Mouse (Mus musculus) spleen, embryonic (tissue): ENCODE measurements around the gene Eid1.

ENCODE experiments used
- CTCF ChIA-PET: fragments of 350-600 bp; sonication (Branson Sonifier 250); formaldehyde crosslinking; loops from one replicate; lab custom pipeline; 2022; lab: Charles Lee

The Eid1 gene

GRCm38 (mm10) chr2:125672957-125673631, at the start of gene Eid1:
TSS of gene Eid1 (plus strand) at chr2:125673095.
- CTCF ChIA-PET, result interaction anchor here (0.6 to 0.7 kb wide), 3 partner anchors 49 to 144 kb away, joined by 3 to 5 read pairs (median 3); no protein-coding TSS in a partner anchor

DNA sequence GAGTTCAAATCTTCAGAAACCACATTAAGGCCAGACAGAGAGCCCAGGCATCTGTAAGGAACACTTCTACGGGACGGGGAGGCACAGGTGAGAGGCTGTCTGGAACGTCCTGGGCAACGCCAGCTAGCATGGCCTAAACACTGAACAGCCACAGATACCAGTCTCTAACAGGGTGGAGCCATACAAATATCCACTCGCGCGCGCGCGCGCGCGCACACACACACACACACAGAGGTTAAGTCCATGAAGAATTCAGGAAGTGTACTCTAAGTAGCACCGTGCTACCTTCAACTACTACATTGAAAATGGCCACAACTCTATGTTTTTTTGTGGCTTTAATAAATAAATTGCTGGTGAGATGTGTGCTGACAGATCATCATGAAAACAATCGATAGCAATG, 49.7 kb upstream of the Eid1 start:
- CTCF ChIA-PET, result no interaction called here

GRCm38 (mm10) chr2:125624127-125624685, 48.7 kb upstream of the Eid1 start:
- CTCF ChIA-PET, result no interaction called here

DNA sequence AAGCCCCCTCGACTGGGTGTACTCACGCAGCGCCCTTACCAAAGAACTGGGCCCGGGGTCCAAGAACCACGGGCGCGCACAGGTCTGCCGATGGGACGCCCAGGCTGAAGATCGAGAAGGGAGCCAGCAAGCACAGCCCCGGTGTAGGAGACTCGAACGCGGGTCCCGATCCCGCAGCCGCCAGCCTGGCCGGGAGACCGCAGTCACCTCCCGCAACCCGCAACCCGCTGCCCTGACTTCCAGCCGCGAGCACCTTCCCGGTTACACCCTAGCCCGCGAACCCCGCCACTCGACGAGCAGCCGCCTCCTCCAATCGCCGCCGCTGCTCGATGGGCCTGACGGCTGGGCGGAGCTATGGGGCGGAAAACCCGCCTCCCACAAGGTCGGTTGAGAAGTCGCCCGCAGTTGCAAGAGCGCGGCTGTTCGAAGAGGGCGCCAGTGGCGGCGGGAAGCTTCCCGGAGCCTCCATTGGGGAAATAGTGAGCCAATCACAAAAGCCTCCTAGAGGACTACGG, 48.0 kb upstream of the Eid1 start, which contains the start of gene Cep152:
Gene Cep152 (minus strand): TSS at position 277 of the 515 bp plus-strand sequence.
- CTCF ChIA-PET, result no interaction called here

- CTCF ChIA-PET, result no interaction called here
Measured at GRCm38 (mm10) chr2:125626536-125626935, 46.4 kb upstream of the Eid1 start.

DNA sequence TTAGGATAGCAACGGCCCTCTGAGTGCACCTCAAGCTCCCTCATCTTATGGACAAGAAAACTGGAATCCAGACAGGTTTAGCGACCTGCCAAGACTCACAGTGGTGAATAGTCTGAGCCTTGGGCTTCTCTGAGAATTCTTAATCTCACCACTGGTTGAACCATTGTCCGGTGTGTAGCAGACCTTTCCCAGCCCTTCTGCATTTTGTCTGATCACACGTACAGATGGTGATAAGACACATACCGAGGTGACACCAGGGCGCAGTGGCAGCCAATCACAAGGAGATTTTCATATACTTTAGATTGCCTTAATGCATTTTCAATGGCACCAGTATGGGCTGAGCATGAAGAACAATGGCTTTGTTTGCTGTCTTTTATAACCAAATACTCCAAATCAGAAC, 44.4 kb upstream of the Eid1 start:
- CTCF ChIA-PET, result no interaction called here

GRCm38 (mm10) chr2:125630010-125630409, 42.9 kb upstream of the Eid1 start:
- CTCF ChIA-PET, result no interaction called here

DNA sequence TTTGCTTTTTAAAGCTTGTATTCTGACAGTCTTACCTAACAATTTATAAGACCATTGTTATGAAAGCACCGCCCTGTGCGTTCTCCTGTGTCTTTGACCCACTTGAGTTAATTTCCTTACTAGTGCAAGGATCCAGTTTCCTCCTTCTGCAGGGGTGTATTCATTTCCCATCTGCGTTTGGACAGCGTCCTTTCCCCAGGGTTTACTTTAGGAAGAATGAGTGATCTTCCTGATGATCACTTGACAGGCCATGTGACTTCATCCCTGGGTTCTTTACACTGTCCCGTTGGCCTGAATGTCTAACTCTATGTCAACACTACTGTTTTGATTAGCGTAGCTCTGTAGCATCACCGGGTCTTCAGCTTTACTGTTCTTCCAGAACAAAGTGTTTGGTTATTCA, 35.6 kb upstream of the Eid1 start:
- CTCF ChIA-PET, result no interaction called here

DNA sequence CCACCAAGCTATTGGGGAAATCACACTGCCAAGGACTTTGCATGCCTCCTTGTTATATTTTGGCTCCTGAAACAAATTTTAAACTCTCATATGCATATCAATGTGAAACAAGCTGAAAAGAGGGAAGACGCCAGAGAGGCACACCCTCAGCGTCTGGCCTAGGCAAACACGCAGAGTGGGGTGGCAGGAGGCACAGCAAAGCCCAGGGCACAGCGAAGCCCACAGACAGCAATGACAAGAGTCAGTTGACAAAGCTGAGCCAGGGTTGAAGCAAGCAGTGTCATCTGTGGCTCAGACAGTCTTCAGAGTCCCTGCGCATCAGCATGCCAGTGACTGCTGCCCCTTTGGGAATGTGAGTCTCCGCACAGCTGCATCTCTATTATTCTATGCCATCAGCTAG, 28.0 kb upstream of the Eid1 start:
- CTCF ChIA-PET, result no interaction called here

GRCm38 (mm10) chr2:125650038-125650437, 22.9 kb upstream of the Eid1 start:
- CTCF ChIA-PET, result no interaction called here

DNA sequence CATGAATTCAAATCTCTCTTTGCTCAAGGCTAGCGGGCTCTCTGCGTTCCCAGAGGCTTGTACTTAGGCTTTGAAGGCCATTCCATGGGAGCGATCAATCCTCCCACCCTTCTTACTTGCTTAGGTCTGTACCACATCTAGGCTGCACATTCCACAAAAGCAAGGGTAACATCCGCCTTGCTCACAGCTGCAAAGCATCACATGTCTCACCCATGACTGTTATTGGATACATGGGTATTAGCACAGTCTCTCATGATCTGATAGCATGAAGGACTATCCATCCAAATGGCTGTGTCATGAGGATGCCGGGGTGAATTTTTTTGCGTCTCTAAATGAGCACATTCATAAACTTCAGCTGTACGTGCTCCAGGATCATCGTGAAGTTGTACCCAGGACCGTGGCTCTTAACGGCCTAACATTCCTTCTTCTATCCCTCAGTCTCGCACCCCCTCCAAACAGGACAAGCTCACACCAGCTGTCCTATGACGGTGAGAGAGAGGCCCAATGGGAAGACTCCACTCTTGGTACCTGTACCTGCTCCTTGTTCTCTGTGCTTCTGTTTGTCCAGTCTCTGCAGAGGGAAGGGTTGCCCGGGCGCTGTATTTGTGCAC, 22.0 kb upstream of the Eid1 start:
- CTCF ChIA-PET, result no interaction called here

GRCm38 (mm10) chr2:125651563-125651962, 21.3 kb upstream of the Eid1 start:
- CTCF ChIA-PET, result no interaction called here

- CTCF ChIA-PET, result no interaction called here
Measured at GRCm38 (mm10) chr2:125653286-125653685, 19.6 kb upstream of the Eid1 start.

DNA sequence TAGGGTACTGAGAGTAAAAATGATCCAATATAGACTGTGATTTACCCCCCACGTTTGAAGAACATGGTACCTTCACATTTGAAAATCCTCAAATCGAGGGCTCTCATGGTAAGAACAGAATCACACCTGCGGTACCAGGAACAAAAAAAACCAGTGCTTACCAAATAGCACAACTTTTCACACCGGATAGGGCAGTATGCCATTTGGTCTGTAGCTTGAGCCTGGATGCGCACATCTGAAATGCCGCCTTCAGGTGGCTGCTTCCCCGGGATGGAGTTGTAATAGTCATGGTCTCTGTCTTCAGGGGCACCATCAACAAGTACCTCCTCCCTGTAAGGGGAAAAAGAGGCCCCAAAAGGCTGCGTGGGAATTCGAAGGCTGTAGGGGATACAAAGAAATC, 17.5 kb upstream of the Eid1 start:
- CTCF ChIA-PET, result no interaction called here

DNA sequence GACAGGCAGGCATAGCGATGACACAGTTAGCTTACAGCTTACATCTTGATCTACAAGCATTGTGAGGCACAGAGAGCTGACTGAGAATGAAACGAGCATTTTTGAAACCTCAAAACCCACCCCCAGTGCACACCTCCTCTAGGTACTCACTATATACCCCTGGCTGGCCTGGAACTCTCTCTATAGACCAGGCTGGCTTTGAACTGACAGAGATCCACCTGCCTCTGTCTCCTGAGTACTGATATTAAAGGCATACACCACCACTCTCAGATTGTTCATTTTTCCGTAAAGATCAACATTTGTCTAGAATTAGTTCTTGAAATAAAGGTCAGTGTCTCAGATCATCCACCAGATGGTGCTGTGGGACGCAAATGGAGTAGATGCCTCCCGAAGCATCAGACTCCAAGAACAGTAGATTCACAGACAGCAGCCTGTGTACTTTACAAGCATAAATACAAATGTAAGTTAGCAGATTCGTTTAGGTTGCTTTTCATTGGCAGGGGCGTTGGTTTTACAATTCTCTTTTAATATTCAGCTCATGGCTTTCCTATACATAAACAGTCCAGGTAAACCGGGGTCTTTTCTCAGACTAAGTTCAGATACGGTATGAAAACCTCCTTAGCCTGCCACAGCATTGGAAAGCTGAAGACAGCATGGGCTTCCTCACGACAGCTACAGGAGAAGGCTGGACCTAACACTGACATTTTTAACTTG, 12.9 kb upstream of the Eid1 start:
- CTCF ChIA-PET, result interaction anchor here (0.7 kb wide), 1 partner anchor 75 kb away, joined by 3 read pairs; no protein-coding TSS in a partner anchor

GRCm38 (mm10) chr2:125660537-125661130, 12.3 kb upstream of the Eid1 start:
- CTCF ChIA-PET, result no interaction called here

DNA sequence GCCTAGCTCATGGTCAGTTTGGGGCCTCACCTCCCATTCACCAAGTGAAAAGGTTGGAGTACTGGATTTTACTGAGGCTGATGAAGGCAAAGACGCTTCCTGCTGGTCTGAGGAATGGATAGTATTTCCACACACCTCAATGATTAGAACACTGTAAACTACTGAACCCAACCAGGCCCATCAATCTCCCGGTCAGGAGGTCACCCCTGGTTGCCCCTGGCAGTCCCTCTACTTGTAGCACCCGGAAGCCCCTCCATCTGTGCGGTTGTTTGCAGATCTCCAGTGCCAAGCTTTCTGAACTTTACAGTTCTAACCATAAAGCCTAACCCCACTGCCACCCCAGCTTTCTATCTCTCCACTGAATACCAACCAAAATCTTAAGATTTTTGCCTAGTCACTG, 11.7 kb upstream of the Eid1 start:
- CTCF ChIA-PET, result no interaction called here

DNA sequence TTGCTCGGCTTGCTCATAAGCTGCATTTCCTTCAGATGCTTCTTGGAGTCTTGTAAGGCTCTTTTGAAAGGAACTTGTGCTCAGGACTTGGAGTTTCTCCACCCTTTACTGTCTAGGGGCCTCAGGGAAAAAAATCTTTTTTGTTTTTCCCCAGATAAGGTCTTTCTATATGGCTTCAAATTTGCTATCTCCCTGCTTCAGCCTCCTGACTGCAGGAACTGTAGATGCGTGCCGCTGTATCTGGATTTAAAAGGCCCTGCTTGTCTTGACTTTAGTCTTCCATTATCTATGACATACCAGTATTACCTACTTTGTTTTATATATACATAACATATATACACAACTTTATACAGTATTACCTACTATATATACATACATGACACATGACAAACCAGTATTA, 10.4 kb upstream of the Eid1 start:
- CTCF ChIA-PET, result no interaction called here

GRCm38 (mm10) chr2:125665213-125665612, 7.7 kb upstream of the Eid1 start:
- CTCF ChIA-PET, result no interaction called here

DNA sequence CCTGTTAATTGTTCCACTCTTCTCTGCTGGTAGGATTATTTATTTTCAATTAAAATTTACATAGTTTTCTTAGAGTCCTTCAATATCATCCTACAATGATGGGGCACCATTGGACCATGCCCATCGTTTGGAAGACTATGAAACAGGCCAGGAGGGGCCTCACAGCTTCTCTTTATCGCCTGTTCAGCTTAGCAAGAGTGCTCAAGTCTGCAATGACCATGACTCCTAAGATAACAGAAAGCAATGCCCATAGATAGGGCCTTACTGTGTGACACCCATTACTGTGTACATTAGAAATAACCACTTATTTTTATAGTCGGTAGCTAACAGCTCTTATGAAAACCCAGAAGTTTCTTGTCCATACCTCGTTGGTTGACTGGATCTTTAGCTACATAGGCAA, 7.0 kb upstream of the Eid1 start:
- CTCF ChIA-PET, result no interaction called here

GRCm38 (mm10) chr2:125666668-125667067, 6.2 kb upstream of the Eid1 start:
- CTCF ChIA-PET, result no interaction called here

GRCm38 (mm10) chr2:125667184-125667583, 5.7 kb upstream of the Eid1 start:
- CTCF ChIA-PET, result no interaction called here
